Mouse (Mus musculus) hindbrain, postnatal 0 days (tissue): ENCODE measurements around the gene Ttc23l. TPM values are rescaled to one million over a fixed set of nuclear protein-coding genes. Genes with fewer than 3 reads are reported as not detected.
"Not testable (repeated sequence)": the region's sequence is repeated elsewhere in the genome, so short reads cannot be mapped to it uniquely, and the experiment has no call there.

ENCODE experiments used
- ATAC-seq: fragments of 200-750 bp; cut with Nextera tagmentation; 2 replicates; pipeline ENCODE4 v1.8.0; 2017; ENCODE audit warnings: mild to moderate bottlenecking, moderate TSS enrichment, moderate library complexity
- DNase-seq: peaks from one replicate; pipeline ENCODE4 v3.0.0-alpha.2; 2015; ENCODE audit warnings: low spot score
- H3K27ac ChIP-seq: fragments of 300-500 bp; sonication (generic); 2 replicates; pipeline ENCODE4 v1.5.1; 2014; ENCODE audit warnings: mild to moderate bottlenecking
- H3K27me3 ChIP-seq: fragments of 300-500 bp; sonication (generic); 2 replicates; pipeline ENCODE4 v1.6.1; 2014; ENCODE audit warnings: low read length, mixed read lengths; ENCODE audit not compliant: insufficient read depth
- H3K36me3 ChIP-seq: fragments of 300-500 bp; sonication (generic); 2 replicates; pipeline ENCODE4 v1.6.1; 2014; ENCODE audit warnings: low read length, mixed read lengths; ENCODE audit not compliant: insufficient read depth
- H3K4me1 ChIP-seq: fragments of 300-500 bp; sonication (generic); 2 replicates; pipeline ENCODE4 v1.6.1; 2014; ENCODE audit warnings: antibody characterized with exemption, low read length, mixed read lengths; ENCODE audit not compliant: insufficient read depth
- H3K4me2 ChIP-seq: fragments of 300-500 bp; sonication (generic); 2 replicates; pipeline ENCODE4 v1.6.1; 2014; ENCODE audit warnings: low read depth, mild to moderate bottlenecking, low read length, moderate library complexity, mixed read lengths
- H3K4me3 ChIP-seq: fragments of 300-500 bp; sonication (generic); 2 replicates; pipeline ENCODE4 v1.5.1; 2014; ENCODE audit warnings: low read length
- H3K9ac ChIP-seq: fragments of 300-500 bp; sonication (generic); replicated peaks from 2 replicates; pipeline ENCODE4 v1.6.1; 2014; ENCODE audit warnings: mild to moderate bottlenecking, low read length, moderate library complexity, mixed read lengths
- H3K9me3 ChIP-seq: fragments of 300-500 bp; sonication (generic); 2 replicates; pipeline ENCODE4 v1.6.1; 2016; ENCODE audit warnings: low read length, mixed read lengths
- CTCF ChIP-seq: IDR thresholded peaks from 2 replicates; pipeline ENCODE4 v1.5.1; 2016; ENCODE audit warnings: antibody characterized with exemption, control low read depth, low read depth
- WGBS: fragments of 180-500 bp; shearing (Covaris S2); extraction: QIAGEN DNeasy Blood & Tissue Kit; methylation state at CpG from one replicate; pipeline ENCODE4 v1.1.7; 2014; 5-methylcytosine and 5-hydroxymethylcytosine counted together
- polyA plus RNA-seq: library from polyadenylated mRNA; unstranded; fragments of >200 nt; fragmentation: Nextera tagmentation; extraction: Ambion mirVana; gene quantifications from 2 replicates; pipeline ENCODE4 v1.2.1, GENCODE M21; 2015
- total RNA-seq: library from RNA; depleted of rRNA; stranded (reverse); fragments of >200 nt; gene quantifications from 2 replicates; pipeline ENCODE4 v1.2.3, GENCODE M21; 2014

The Ttc23l gene
- total and polyA plus RNA-seq, 2 experiments from 2014 or later: not detected

DNA sequence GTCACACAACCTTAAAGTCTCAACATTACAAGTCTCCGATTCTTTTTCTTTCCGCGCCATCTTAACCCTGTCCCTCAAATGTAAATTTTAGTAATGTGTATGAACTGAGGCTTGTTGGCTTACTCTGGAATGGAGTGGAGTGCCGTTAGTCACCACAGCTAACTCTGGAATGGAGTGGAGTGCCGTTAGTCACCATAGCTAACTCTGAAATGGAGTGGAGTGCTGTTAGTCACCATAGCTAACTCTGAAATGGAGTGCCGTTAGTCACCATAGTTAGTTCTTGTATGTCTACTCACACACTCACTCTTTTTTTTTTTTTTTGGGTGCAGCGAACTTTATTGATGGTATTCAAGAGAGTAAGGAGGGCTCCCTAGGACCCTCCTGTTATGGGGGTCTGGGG lies 1.5 kb upstream of the Ttc23l start:
- DNase-seq (no peak), ATAC-seq (no peak)
- H3K9ac ChIP-seq: no peak overlapping the region
- H3K4me2 ChIP-seq: no peak overlapping the region
- H3K9me3 ChIP-seq: no peaks in the 10 kb centered on the region
- no peaks in the 10 kb centered on the region for H3K4me1 ChIP-seq
- no peak overlapping the region for H3K4me3 ChIP-seq
- no peaks in the 10 kb centered on the region for H3K27me3 ChIP-seq
- no peaks in the 10 kb centered on the region for H3K36me3 ChIP-seq
- 95% methylated on average over 7 of the region's 7 CpGs for WGBS
- TF ChIP-seq CTCF: no peak
- H3K27ac ChIP-seq: no peak overlapping the region

DNA sequence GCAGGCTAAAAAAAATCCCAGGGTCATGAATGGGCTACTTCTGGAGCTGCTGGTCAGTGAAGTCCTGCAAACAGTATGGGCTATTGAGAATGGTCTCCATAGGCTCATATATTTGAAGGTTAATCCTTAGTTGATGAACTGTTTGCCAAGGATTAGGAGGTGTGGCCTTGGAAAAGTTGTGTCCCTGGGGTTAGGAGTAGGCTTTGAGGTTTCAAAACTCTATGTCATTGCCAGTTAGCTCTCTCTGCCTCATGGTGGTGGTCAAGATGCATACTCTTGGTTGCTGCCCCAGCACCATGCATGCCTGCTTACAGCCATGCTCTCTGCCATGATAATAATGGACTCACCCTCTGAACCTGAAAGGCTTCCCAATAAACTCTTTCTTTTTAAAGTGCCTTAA lies 4.1 kb downstream of the Ttc23l start:
- no peak for DNase-seq
- TF ChIP-seq CTCF: no peak
- H3K9ac ChIP-seq: no peak overlapping the region
- H3K27ac ChIP-seq: no peak overlapping the region
- H3K27me3 ChIP-seq: no peaks in the 10 kb centered on the region
- H3K4me1 ChIP-seq: no peaks in the 10 kb centered on the region
- ATAC-seq: no peak
- no peak overlapping the region for H3K4me2 ChIP-seq
- no peaks in the 10 kb centered on the region for H3K9me3 ChIP-seq
- H3K4me3 ChIP-seq: no peak overlapping the region
- no peaks in the 10 kb centered on the region for H3K36me3 ChIP-seq

DNA sequence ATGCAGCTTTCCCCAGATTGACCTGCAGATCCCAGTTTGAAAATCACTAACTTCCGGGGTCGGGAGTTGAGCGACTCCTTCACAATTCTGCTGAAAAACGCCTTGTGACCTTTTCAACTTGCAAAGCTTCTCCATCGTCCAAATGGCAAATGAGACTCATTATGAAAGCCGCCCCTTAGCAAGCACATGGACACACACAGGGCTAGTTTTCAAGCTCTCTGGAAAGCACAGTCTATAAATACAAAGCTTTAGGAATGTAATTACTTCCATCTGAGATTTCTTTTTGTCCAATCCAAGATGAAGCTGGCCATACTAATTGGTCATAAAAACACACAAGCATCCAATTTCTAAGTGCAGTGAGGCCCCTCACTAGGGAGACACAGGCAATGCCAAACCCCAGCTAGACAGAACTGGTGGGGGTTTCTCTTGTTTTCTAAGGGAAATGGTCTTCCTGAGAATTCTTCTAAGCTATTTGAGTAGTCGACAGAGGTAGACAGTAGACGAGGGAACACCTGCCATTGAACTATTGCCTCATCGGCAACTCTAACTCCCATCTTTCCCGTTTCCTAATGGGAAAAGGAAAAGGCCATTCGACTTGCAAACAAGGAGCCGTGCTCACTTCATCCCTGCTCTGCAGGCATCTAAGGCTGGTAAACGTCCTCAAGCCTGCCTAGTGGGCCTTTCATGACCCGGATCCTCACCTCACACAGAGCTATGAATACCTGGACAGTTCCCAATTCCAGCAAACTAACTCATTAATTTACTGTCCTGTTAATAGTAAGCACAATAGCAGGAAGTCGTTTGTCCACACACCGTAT lies 18.0 kb downstream of the Ttc23l start:
- Histone ChIP-seq H3K9ac (no peak overlapping the region), H3K36me3 (no peaks in the 10 kb centered on the region), H3K4me1 (no peaks in the 10 kb centered on the region), H3K4me2 (no peak overlapping the region), H3K4me3 (no peak overlapping the region), H3K27me3 (no peaks in the 10 kb centered on the region), H3K9me3 (no peaks in the 10 kb centered on the region), H3K27ac (no peak overlapping the region)
- WGBS: 75% methylated on average over 16 of the region's 16 CpGs
- TF ChIP-seq CTCF: no peak
- ATAC-seq (no peak), DNase-seq (no peak)

DNA sequence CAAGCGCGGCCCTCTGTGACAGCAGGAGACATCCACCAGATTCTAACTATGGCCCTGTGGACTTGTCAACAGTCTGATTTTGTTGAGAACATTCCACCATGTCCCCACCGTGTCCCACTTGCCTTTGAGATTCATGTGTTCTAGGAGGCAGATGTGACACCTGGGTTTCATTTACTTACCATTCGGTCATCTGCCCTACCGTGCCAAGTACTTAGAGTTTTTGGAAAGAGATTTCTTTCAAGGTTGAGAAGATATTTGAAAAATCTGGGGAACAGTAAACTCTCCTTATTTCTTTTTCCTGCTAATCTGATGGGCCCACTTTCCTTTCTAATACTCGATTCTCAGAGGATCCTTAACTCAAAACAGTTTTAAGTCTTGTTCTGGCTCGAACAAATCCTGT lies 22.5 kb downstream of the Ttc23l start:
- ATAC-seq (no peak), DNase-seq (no peak)
- Histone ChIP-seq H3K4me3 (no peak overlapping the region), H3K9me3 (no peaks in the 10 kb centered on the region), H3K9ac (no peak overlapping the region), H3K36me3 (no peaks in the 10 kb centered on the region), H3K4me2 (no peak overlapping the region), H3K27ac (no peak overlapping the region), H3K27me3 (no peaks in the 10 kb centered on the region), H3K4me1 (no peaks in the 10 kb centered on the region)
- TF ChIP-seq CTCF: no peak
- WGBS: 87% methylated on average over 7 of the region's 7 CpGs

DNA sequence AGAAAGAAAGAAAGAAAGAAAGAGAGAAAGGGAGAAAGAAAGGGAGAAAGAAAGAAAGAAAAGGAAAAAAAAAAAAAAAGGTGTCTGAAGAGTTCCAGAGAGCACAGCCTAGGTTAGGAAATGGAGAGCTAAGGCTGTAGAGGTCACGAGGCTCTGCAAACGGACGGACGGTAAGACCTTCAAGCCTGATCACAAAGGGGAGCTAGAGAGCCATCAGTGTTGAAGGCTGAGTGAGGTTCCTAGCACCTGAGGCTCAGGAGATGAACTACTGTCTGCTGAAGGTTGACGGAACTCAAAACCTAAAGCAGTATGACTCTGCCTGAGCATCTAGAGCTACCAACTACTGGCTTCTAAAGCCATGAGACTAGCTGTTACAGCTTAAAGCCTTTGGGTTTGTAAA lies 23.9 kb downstream of the Ttc23l start:
- WGBS: 85% methylated on average over 5 of the region's 5 CpGs
- no peak overlapping the region for H3K9ac ChIP-seq
- H3K4me1 ChIP-seq: no peaks in the 10 kb centered on the region
- no peak overlapping the region for H3K27ac ChIP-seq
- H3K36me3 ChIP-seq: no peaks in the 10 kb centered on the region
- no peak for DNase-seq
- no peak overlapping the region for H3K4me3 ChIP-seq
- H3K4me2 ChIP-seq: no peak overlapping the region
- no peaks in the 10 kb centered on the region for H3K27me3 ChIP-seq
- H3K9me3 ChIP-seq: no peaks in the 10 kb centered on the region
- TF ChIP-seq CTCF: no peak
- ATAC-seq: no peak

DNA sequence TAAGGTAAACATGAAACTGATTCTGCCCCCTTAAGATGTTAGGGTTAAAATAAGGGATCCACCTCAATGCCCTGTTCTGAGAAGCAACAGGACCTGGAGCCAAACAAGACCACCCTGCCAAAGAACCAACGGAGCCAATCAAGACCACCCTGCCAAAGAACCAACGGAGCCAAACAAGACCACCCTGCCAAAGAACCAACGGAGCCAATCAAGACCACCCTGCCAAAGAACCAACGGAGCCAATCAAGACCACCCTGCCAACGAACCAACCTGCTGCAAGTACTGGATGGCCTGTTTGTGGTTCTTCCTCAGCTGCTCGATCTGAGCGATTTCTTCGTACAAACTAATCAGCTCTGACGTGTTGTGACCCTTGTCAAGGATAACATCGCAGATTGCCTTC lies 25.1 kb downstream of the Ttc23l start:
- H3K4me3 ChIP-seq, ATAC-seq, H3K27ac ChIP-seq, H3K4me2 ChIP-seq, H3K4me1 ChIP-seq, H3K36me3 ChIP-seq, H3K27me3 ChIP-seq, H3K9ac ChIP-seq, DNase-seq, H3K9me3 ChIP-seq: not testable (repeated sequence)
- WGBS: 80% methylated on average over 10 of the region's 10 CpGs

DNA sequence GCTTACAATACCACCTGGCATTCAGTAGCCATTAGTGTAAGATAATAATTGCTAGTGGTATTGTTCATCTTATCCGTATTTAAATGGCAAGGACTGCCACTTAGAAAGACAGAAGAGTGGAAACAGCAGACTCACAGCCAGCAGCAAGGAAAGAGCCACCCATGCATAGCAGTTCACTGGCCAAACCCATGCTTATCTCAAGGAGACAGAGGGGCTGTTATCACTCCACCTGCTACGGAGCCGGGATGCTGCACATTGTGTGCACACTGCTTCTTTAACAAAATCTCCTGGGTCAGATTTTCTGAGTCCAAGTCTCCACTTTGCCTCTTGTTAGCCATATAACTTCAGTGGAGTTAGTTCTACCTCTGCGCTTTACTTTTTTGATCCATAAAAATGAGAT lies 27.1 kb downstream of the Ttc23l start:
- Histone ChIP-seq H3K4me1 (no peaks in the 10 kb centered on the region), H3K27me3 (no peaks in the 10 kb centered on the region), H3K9me3 (no peaks in the 10 kb centered on the region), H3K27ac (no peak overlapping the region), H3K4me2 (no peak overlapping the region), H3K9ac (no peak overlapping the region), H3K4me3 (no peak overlapping the region), H3K36me3 (no peaks in the 10 kb centered on the region)
- no peak for ATAC-seq
- TF ChIP-seq CTCF: no peak
- no peak for DNase-seq
- WGBS: 81% methylated on average over 4 of the region's 4 CpGs
